Mouse (Mus musculus): ENCODE measurements at regions not wholly inside any gene's neighbourhood (a gene's known extent, or its start where the extent isn't known, plus 50 kb on each side); places are given as distances from the start of the nearest gene placed in this dataset.

DNA sequence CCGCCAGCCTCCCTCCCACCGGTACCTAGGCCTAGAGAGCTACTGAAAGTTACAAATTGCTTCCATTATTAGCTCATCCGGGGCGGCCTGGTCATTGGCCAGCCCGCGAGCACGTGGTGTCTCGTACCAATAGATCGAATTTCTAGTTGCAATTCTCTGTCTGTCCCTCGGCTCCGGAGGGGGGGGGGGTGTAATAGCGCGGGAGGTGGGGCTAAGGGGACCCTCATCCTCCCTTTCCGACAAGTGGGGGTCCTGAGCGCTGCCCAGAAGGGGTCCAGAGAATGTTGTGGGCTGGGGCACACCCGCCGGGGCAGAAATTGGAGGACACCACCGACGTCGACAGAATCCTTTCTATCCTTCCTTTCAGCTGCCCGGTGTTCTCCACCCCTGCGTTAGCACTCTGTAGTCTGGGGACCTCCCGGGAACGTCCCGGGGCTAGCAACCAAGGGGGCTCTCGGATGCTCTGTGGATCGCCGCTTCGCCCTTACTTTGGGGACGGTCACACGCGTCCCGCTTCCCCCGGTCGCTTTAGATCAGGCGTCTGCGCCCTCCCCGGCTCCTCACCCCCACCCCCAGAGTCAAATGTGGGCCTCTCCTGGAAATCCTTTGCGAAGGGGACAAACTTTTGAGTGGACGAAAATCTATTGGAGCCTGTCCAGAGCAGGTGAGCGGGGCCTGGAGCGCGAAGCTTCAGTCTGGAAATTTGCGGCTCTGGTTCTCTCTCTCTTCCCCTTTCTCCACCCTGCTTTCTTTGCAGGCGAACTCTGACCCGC lies 64.6 kb downstream of the Smug1 start:
- peak; percentile 41 for DNase-seq (ENCODE audit: low spot score)

DNA sequence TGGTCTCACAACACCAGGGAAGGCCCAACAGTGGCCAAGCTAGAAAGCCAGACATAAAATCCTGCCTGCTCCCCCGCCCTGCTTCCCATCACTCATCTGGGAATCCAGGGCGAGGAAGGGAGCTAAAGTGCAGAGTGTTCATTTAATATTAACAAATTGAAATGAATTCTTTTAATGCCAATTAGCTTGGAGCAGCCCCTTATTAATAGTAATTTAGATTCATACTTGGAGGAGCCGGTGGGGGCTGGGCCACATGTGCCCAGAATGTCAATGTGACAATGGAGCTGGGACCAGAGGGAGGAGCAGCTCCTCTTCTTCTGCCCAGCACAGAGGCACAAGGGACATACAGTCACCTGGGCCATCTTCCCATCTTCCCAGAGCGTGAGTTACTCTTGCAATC lies 66.8 kb downstream of the Smug1 start:
- no peak for DNase-seq (ENCODE audit: low spot score)

GRCm38 (mm10) chr15:103094457-103094856 lies 72.4 kb downstream of the Smug1 start:
- DNase-seq (ENCODE audit: low spot score): no peak

- DNase-seq (ENCODE audit: low spot score): no peak
Observed at GRCm38 (mm10) chr15:103093655-103094054, 73.2 kb downstream of the Smug1 start.

DNA sequence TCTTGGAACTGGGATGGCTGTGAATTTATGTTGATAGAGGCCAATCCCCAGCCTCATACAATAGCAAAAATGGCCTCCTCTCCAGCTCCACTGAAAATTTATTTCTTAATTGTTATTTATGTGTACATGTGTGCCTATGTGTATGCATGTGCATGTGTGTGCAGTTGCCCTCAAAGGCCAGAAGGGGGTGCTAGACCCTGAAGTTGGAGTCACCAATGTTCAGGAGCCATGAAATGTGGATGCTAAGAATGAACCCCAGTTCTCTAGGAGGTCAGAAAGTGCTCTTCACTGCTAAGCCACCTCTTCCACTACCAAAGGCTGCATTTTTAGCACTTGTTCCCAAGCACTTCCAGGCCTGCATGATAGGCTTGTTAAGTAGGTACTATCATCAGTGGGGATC lies 73.8 kb downstream of the Hoxc4 start:
- DNase-seq (ENCODE audit: low spot score): no peak

- DNase-seq (ENCODE audit: low spot score): no peak
Observed at GRCm38 (mm10) chr15:103090280-103091164, 71.8 kb downstream of the Hoxc4 start.

DNA sequence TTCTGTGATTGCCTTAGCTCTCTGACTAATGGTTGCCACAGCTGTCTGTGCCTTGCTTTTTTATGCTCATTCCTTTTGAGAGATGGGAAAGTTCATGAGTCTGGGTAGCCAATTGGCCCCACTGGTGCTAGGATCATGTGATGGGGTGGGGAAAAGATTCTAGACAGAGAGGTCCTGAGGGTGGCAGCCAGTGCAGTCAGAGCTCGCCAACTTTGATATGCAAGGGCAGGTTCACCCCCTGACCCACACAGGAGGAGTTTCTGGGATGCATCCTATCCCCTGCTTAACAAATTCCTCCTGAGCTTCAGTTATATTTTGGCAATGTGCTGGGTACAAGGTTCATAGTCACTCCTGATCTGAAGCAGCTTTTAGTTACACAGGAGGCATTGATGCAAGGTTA lies 71.1 kb downstream of the Hoxc4 start:
- DNase-seq (ENCODE audit: low spot score): no peak

- DNase-seq (ENCODE audit: low spot score): no peak
Observed at GRCm38 (mm10) chr15:103089440-103089839, 70.7 kb downstream of the Hoxc4 start.

DNA sequence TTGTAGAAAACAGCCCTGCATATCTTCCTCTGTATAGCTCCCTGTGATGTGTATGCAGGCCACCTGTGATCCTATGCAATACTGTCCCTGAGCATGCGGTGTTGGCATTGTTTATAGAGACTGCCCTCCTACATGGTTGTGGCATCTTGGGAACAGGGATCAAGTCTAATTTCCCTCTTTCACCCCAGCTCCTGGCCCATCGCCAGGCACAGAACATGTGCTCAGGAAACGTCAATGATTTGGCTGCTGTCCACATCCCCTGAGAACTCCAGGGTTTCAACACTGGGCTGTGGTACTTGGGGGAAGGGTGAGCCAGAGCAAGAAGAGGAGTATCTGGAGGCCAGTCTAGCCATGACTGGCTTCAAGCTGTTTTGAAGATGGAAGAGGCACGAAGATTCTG lies 68.5 kb downstream of the Hoxc4 start:
- no peak for DNase-seq (ENCODE audit: low spot score)

- no peak for DNase-seq (ENCODE audit: low spot score)
Observed at GRCm38 (mm10) chr15:103086672-103087069, 67.9 kb downstream of the Hoxc4 start.

Measured in retina, embryonic 14.5 days (tissue).